Mouse (Mus musculus) kidney, embryonic 16.5 days (tissue): ENCODE measurements around the gene Adamtsl5. TPM values are rescaled to one million over a fixed set of nuclear protein-coding genes. Genes with fewer than 3 reads are reported as not detected.
A peak's percentile ranks its signal among the peaks of the same experiment; 100 is the strongest.

Experiments used
- ATAC-seq: fragments of 200-750 bp; cut with Nextera tagmentation; 2 replicates; pipeline ENCODE4 v1.8.0; 2017; ENCODE audit warnings: moderate TSS enrichment; ENCODE audit not compliant: low FRiP score, low TSS enrichment
- H3K27ac ChIP-seq: fragments of 300-500 bp; sonication (generic); 2 replicates; pipeline ENCODE4 v1.5.1; 2014; ENCODE audit warnings: low read length
- H3K27me3 ChIP-seq: fragments of 300-500 bp; sonication (generic); 2 replicates; pipeline ENCODE4 v1.6.1; 2014; ENCODE audit warnings: low read length, control low read depth, mixed read lengths; ENCODE audit not compliant: insufficient read depth
- H3K36me3 ChIP-seq: fragments of 300-500 bp; sonication (generic); 2 replicates; pipeline ENCODE4 v1.6.1; 2014; ENCODE audit warnings: low read length, control low read depth, mixed read lengths; ENCODE audit not compliant: insufficient read depth
- H3K4me1 ChIP-seq: fragments of 300-500 bp; sonication (generic); 2 replicates; pipeline ENCODE4 v1.6.1; 2014; ENCODE audit warnings: low read length, control low read depth, mixed read lengths; ENCODE audit not compliant: insufficient read depth
- H3K4me2 ChIP-seq: fragments of 300-500 bp; sonication (generic); replicated peaks from 2 replicates; pipeline ENCODE4 v1.6.1; 2014; ENCODE audit warnings: low read depth, low read length
- H3K4me3 ChIP-seq: fragments of 300-500 bp; sonication (generic); 2 replicates; pipeline ENCODE4 v1.5.1; 2014; ENCODE audit warnings: mild to moderate bottlenecking, low read length
- H3K9ac ChIP-seq: fragments of 300-500 bp; sonication (generic); replicated peaks from 2 replicates; pipeline ENCODE4 v1.6.1; 2014; ENCODE audit warnings: low read length
- H3K9me3 ChIP-seq: fragments of 300-500 bp; sonication (generic); 2 replicates; pipeline ENCODE4 v1.6.1; 2016; ENCODE audit warnings: low read length, control low read depth
- WGBS: fragments of 180-500 bp; shearing (Covaris S2); extraction: QIAGEN DNeasy Blood & Tissue Kit; methylation state at CpG from one replicate; pipeline ENCODE4 v1.1.7; 2014; 5-methylcytosine and 5-hydroxymethylcytosine counted together
- polyA plus RNA-seq: library from polyadenylated mRNA; unstranded; fragments of >200 nt; fragmentation: Nextera tagmentation; extraction: Ambion mirVana; gene quantifications from 2 replicates; pipeline ENCODE4 v1.2.1, GENCODE M21; 2015

Gene Adamtsl5
- polyA plus RNA-seq, 1 experiment from 2014 or later = 4.8 TPM

DNA sequence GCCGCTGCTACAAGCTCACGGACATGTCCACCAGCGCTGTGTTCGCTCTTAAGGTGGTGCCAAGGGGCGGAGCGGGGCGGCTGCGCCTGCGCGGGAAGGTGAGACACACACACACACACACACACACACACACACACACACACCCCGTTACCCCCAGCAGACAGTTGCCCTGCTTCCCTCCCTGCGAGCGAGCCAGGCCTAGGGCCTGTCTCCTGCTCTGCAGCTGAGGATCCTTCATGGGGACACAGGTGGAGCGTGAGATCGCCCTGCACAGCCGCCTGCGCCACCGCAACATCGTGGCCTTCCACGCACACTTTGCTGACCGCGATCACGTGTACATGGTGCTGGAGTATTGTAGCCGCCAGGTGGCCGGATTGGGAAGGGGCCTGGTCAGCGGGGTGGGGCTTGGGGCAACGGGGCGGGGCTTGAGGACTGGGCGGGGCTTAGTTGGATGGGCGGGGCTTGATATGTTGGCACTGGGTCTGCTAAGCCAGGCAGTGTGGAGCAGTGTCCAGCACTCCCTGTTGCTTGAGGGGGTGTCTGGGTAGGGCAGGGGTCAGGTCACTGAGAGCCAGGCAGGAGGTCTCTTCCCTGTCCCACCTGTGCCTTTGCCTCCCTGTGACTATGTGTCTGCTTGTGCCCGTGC is 9.9 kb upstream of the Adamtsl5 start:
- Histone ChIP-seq H3K4me3 (peak overlapping the region; percentile 29), H3K27me3 (peaks cover 67% of the 10 kb centered on the region), H3K36me3 (no peaks in the 10 kb centered on the region), H3K4me2 (peak overlapping the region; percentile 51), H3K9ac (peak overlapping the region; percentile 31; the same call in 1 of the 2 replicates), H3K9me3 (no peaks in the 10 kb centered on the region), H3K4me1 (peaks cover 13% of the 10 kb centered on the region), H3K27ac (no peak overlapping the region)
- 5% methylated on average over 30 of the region's 31 CpGs for WGBS
- ATAC-seq = peak; percentile 21; the same call in 1 of the 2 replicates

DNA sequence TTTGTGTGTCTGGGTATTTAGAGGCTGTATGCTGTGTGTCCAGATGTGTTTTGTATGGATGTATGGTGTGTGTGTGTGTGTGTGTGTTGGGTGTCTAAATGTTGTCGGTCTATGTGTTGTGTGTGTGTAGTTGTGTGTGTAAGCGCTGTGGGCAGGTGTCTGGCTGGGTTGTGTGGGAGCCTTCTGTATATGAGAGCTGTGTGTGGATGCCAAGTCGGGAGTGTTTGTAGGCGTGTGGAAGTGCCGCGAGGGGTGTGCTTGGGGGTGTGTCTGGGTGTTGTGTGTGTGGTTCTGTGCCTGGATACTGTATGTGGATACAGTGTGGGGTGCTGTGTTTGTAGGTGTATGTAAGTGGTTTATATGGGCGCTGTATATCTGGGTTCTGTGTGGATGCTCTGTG is 9.1 kb upstream of the Adamtsl5 start:
- ATAC-seq = no peak
- WGBS = 34% methylated on average over 7 of the region's 7 CpGs
- H3K4me1 ChIP-seq = peaks cover 13% of the 10 kb centered on the region
- H3K9ac ChIP-seq = no peak overlapping the region
- no peaks in the 10 kb centered on the region for H3K9me3 ChIP-seq
- H3K4me2 ChIP-seq = peak overlapping the region; percentile 51
- H3K27me3 ChIP-seq = peaks cover 64% of the 10 kb centered on the region
- peak overlapping the region; percentile 45; the same call in 1 of the 2 replicates for H3K4me3 ChIP-seq
- no peak overlapping the region for H3K27ac ChIP-seq
- no peaks in the 10 kb centered on the region for H3K36me3 ChIP-seq

DNA sequence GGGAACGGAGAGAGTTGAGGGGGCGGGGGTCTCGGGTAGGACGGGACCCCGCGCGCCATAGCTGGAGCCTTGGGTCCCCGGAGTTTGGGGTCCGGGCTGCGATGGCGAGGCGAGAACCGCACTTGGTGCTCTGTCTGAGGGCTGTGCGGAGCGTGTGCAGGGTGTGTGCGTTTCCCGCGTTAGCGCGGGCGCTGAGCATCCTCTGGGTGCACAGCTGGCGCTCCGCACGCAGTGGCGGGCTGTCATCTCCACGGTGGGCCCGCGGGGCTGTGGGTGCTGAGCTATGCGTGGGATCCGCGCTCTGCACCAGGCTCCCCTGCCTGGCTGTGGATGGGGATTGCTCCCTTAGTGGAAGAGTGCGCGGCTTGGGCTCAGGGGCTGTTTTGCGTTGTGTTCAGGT is 8.5 kb upstream of the Adamtsl5 start:
- WGBS = 1% methylated on average over 34 of the region's 34 CpGs
- no peak overlapping the region for H3K27ac ChIP-seq
- H3K4me2 ChIP-seq = peak overlapping the region; percentile 65
- peak overlapping the region; percentile 45 for H3K4me3 ChIP-seq
- H3K27me3 ChIP-seq = peaks cover 70% of the 10 kb centered on the region
- no peaks in the 10 kb centered on the region for H3K9me3 ChIP-seq
- no peak for ATAC-seq
- H3K4me1 ChIP-seq = peaks cover 13% of the 10 kb centered on the region
- peak overlapping the region; percentile 44; the same call in 1 of the 2 replicates for H3K9ac ChIP-seq
- no peaks in the 10 kb centered on the region for H3K36me3 ChIP-seq

DNA sequence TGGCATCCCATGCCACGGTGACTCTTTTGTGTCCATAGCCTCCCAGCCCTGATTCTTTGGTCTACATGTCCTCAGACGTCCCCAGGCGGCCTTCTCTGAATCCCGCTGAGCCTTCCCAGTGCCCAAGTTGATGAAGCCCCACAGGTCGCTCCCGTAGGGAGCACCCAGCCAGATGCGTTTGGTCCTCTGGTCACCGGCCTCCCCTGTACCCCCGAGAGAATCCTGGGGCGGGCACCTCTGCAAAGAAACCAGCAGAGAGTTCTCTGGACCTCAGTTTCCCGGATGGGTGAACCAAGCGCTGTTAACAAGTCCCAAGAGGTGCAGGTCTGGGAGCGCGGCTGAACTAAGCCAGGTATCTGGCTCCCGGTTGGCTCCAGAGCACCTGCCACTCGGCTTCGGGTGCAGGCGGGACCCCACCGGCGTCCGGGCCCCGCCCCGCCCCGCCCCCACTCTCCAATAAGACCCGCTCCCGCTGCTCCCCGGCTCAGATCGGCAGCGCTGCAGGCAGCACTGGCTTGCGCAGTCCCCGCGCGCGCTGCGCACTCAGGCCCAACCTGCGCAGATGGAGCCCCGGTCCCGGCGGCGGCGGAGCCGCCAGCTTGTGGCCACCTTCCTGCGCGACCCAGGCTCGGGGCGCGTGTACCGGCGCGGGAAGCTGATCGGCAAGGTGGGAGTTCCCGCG is 7.9 kb upstream of the Adamtsl5 start, which contains the start of gene Plk5:
Gene Plk5 (plus strand): TSS at position 459 of the 682 bp plus-strand sequence.
- no peak within 1 kb of the TSS for H3K27ac ChIP-seq
- H3K9ac ChIP-seq = peak within 1 kb of the TSS; percentile 44; the same call in 1 of the 2 replicates
- H3K4me3 ChIP-seq = peak within 1 kb of the TSS; percentile 45
- under 1% methylated on average over 53 of the region's 53 CpGs for WGBS
- H3K36me3 ChIP-seq = no peaks in the 10 kb centered on the region
- no peak for ATAC-seq
- H3K4me1 ChIP-seq = peaks cover 13% of the 10 kb centered on the region
- H3K27me3 ChIP-seq = peaks cover 76% of the 10 kb centered on the region
- H3K9me3 ChIP-seq = no peaks in the 10 kb centered on the region
- peak within 1 kb of the TSS; percentile 65 for H3K4me2 ChIP-seq

DNA sequence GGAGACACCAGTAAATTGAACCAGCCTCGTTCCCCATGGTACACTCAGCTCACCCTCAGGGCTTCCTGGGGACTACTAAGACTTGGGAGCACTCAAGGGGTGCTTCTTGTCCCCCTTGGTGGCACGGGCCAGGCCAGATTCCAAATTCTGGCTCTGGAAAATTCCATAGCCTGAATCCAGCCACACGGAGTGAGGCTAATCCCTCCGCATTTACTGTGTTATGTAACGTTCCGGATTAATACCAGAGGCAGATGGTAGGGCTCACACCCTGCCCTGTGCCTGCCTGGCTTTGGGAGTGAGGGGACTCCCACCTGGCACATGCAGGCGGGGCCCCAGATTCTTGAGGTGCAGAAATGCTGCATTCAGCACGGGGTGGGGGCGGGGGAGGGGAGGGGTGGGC is 7.2 kb upstream of the Adamtsl5 start:
- Histone ChIP-seq H3K4me3 (no peak overlapping the region), H3K27ac (no peak overlapping the region), H3K4me2 (no peak overlapping the region), H3K9me3 (no peaks in the 10 kb centered on the region), H3K4me1 (peaks cover 13% of the 10 kb centered on the region), H3K9ac (no peak overlapping the region; the same call in 1 of the 2 replicates), H3K27me3 (peaks cover 83% of the 10 kb centered on the region), H3K36me3 (no peaks in the 10 kb centered on the region)
- no peak for ATAC-seq
- WGBS = 12% methylated on average over 9 of the region's 9 CpGs

DNA sequence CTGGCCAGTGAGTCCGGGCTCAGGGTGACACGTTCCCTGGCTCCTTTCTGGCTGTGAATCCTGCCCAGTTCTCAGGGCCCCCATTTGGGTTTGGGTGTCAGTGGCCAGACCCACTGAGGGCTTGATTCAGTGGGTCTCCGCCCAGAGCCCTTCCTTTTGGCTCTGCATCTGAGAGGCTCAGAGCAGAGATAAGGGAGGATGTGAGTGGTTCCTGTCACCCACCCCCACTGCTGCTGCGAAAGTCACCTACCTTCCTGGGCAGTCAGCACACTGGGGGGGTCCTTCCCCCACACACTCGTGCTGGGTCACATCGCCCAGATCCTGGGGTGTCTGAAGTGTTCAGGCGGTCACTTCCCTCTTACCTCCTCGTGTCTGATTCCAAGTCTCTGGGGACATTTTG is 4.5 kb upstream of the Adamtsl5 start:
- ATAC-seq = no peak
- H3K36me3 ChIP-seq = no peaks in the 10 kb centered on the region
- H3K9me3 ChIP-seq = no peaks in the 10 kb centered on the region
- no peak overlapping the region for H3K4me2 ChIP-seq
- H3K27ac ChIP-seq = no peak overlapping the region
- peaks cover 91% of the 10 kb centered on the region for H3K27me3 ChIP-seq
- H3K9ac ChIP-seq = no peak overlapping the region
- peaks cover 26% of the 10 kb centered on the region for H3K4me1 ChIP-seq
- no peak overlapping the region for H3K4me3 ChIP-seq
- WGBS = 56% methylated on average over 8 of the region's 8 CpGs

DNA sequence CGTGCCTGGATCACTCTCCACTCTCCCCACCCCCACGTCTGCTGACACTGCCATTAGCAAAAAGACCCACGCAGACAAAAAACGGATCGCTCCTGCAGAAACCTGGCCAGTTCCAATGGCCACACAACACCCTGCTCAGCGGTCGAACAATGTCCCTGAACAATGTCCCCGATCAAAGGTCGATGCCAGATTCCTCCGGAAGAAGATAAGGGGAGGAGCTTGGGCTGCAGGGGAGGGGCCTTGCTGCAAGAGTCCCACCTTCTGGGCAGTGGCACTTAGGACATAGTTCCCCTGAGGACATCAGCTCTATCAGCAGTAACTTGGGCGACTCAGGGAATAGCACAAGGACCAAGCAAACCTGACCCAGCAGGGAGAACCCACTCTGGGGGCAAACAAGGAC is 3.7 kb upstream of the Adamtsl5 start:
- H3K27me3 ChIP-seq = peaks cover 91% of the 10 kb centered on the region
- 29% methylated on average over 11 of the region's 11 CpGs for WGBS
- no peak overlapping the region for H3K27ac ChIP-seq
- H3K4me3 ChIP-seq = no peak overlapping the region
- no peak for ATAC-seq
- H3K36me3 ChIP-seq = no peaks in the 10 kb centered on the region
- peaks cover 27% of the 10 kb centered on the region for H3K4me1 ChIP-seq
- no peaks in the 10 kb centered on the region for H3K9me3 ChIP-seq
- no peak overlapping the region for H3K4me2 ChIP-seq
- H3K9ac ChIP-seq = no peak overlapping the region

DNA sequence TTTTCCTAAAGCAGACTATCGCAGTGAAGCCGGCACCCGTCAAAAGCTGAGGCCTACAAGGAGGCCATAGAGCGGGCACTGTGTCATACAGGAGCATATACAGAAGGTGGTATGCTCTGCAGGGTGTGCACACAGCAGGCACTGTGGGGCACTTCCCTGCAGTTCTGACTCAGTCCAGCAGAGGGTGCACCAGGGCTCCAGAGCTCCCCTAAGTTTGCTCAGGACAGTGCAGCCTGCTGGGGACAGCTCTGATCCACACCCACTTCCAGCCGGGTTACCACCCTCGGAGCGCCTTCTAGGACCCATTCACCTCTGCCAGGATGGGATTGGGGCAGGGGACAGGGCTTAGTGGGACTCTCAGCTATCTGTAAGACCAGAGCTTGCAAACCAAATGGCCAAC is 2.1 kb upstream of the Adamtsl5 start:
- no peak overlapping the region for H3K4me3 ChIP-seq
- 3% methylated on average over 7 of the region's 7 CpGs for WGBS
- H3K4me2 ChIP-seq = no peak overlapping the region
- peak; percentile 75 for ATAC-seq
- H3K4me1 ChIP-seq = peaks cover 19% of the 10 kb centered on the region
- H3K27me3 ChIP-seq = peaks cover 89% of the 10 kb centered on the region
- no peaks in the 10 kb centered on the region for H3K36me3 ChIP-seq
- no peaks in the 10 kb centered on the region for H3K9me3 ChIP-seq
- no peak overlapping the region for H3K9ac ChIP-seq
- H3K27ac ChIP-seq = no peak overlapping the region

DNA sequence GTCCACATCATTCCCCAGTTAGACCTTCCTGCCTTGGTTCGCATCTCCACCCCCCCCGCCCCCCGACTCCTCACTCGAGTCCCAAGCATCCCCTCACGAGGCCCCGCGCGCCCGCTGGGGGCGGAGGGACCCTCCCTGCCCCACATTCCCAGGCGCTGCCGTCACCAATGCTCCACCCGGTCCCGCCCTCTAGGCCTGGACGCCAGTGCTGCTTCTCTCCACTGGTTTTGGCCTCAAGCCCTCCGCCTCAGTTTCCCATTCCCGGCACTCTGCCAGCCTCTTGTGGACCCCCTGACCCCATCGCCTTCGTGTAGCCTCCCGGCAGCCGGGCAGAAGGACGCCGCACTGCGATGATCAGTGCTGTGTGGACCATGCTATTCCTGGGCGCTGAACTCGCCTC is 769 bp upstream of the Adamtsl5 start:
- WGBS = 15% methylated on average over 26 of the region's 26 CpGs
- H3K9ac ChIP-seq = no peak overlapping the region
- H3K4me3 ChIP-seq = peak overlapping the region; percentile 41; the same call in 1 of the 2 replicates
- H3K4me2 ChIP-seq = peak overlapping the region; percentile 51
- no peak for ATAC-seq
- peaks cover 26% of the 10 kb centered on the region for H3K4me1 ChIP-seq
- H3K36me3 ChIP-seq = no peaks in the 10 kb centered on the region
- H3K27me3 ChIP-seq = peaks cover 87% of the 10 kb centered on the region
- H3K27ac ChIP-seq = no peak overlapping the region
- no peaks in the 10 kb centered on the region for H3K9me3 ChIP-seq

DNA sequence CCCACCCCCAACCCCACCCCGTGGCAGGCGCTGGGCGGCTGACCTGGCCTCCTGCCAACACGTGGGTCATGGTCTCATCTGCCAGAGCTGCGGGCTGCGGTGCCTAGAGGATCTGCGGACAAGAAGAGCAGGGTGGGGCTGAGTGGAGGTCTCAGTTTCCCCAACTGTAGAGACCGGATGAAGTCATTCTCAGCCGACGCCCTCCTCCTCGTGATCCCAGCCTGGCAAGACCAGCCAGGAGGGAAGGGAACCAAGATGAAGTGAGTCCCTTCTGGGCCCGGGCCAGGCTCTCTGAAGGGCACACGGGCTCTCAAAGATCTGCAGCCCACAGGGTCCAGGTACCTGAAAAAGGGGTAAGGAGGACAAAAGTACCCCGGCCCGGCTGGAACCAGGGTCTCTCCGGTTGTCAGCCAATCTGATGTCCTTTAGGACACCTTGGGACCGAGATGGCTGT is 671 bp downstream of the Adamtsl5 start:
- Histone ChIP-seq H3K9me3 (no peaks in the 10 kb centered on the region), H3K4me1 (peaks cover 36% of the 10 kb centered on the region), H3K4me2 (peak overlapping the region; percentile 51), H3K27me3 (peaks cover 92% of the 10 kb centered on the region), H3K27ac (no peak overlapping the region), H3K9ac (peak overlapping the region; percentile 55), H3K36me3 (no peaks in the 10 kb centered on the region), H3K4me3 (peak overlapping the region; percentile 41)
- 11% methylated on average over 17 of the region's 17 CpGs for WGBS
- no peak for ATAC-seq
